Mouse (Mus musculus): ENCODE data around the gene Cmtm8. TPM values are rescaled to one million over a fixed set of nuclear protein-coding genes. Genes with fewer than 3 reads are reported as not detected.

Cmtm8 gene
- polyA plus RNA-seq, 1 experiment: not detected

DNA sequence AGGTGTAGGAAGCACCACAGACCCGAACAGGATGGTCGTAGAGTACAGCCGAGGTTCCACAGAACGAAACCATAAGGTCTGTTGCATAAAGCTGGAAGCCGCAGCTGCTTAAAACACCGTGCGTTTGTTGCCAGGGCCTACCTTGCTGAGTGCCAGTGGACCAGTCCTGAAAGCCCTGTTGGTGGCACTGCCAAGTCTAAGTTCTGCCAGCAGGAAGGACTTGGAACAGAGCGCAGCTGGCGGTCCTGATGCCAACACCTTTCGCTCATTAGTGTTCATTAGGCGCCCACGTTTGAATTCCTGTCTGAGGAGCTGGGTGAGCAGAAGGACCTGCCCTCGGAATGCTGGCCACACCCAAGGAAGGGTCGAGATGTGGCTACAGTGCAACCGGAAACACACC, 9.4 kb upstream of the Cmtm8 start:
- TF ChIP-seq MAX (IDR thresholded peaks at IDR 0.05; ENCODE audit: low read depth): no peak
- TF ChIP-seq USF1 (IDR thresholded peaks at IDR 0.05; ENCODE audit: low read depth): no peak
- no peak for TF ChIP-seq MYOG (IDR thresholded peaks at IDR 0.05; ENCODE audit: control insufficient read depth in 1 of 3, insufficient read depth in 1 of 3, insufficient read length in 2 of 3, low read depth in 2 of 3)
- TF ChIP-seq TCF3 (IDR thresholded peaks at IDR 0.05; ENCODE audit: insufficient read length, low read depth): no peak
- TF ChIP-seq SRF (IDR thresholded peaks at IDR 0.05; ENCODE audit: control insufficient read depth, insufficient read length, low read depth): no peak
- Histone ChIP-seq H3K27me3 (ENCODE audit: control insufficient read depth, insufficient read depth, insufficient read length) (peaks cover 6% of the 10 kb centered on the region), H3ac (ENCODE audit: control insufficient read depth, insufficient read length) (no peak overlapping the region), H3K79me2 (ENCODE audit: control insufficient read depth, insufficient read depth) (no peaks in the 10 kb centered on the region), H3K4me3 (no peak overlapping the region), H3K4me2 (ENCODE audit: low read depth) (no peak overlapping the region), H3K36me3 (ENCODE audit: control insufficient read depth, insufficient read depth) (no peaks in the 10 kb centered on the region)

DNA sequence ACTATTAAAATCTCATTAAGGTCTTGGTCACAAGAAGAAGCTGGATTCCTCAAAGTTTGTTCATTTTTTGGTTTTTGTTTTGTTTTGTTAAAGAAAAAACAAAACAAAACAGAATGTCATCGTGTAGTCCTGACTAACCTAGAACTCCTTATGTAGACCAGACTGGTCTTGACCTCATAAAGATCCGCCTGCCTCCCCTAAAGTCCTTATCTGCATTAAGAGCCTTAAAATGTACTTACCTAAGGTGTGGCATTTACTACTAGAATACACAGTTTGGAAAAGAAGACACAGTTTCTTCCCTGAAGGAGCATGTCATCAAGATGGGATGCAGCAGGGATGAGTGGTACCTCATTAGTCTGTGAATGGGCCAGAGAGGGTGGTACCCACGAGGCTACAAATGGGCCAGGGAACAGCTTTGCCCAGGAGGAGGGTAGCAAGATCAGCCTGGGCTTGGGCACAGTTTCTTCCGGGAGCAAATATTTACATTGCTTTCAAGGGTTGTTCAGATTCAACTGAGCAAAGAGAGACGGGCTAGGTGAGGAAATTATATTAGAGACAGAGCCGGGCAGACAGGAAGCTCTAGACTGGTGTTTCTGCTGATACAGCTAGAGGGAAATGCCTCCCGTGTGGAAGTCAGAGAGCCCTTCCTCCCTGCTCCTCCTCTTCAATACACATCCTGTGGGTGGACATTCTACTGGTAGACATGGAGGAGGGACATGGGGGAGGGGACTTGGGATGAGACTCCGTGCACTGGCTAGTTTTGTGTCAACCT, 7.6 kb upstream of the Cmtm8 start:
- Histone ChIP-seq H3K4me2 (ENCODE audit: low read depth) (no peak overlapping the region), H3ac (ENCODE audit: control insufficient read depth, insufficient read length) (no peak overlapping the region), H3K4me3 (no peak overlapping the region), H3K79me2 (ENCODE audit: control insufficient read depth, insufficient read depth) (no peaks in the 10 kb centered on the region), H3K36me3 (ENCODE audit: control insufficient read depth, insufficient read depth) (no peaks in the 10 kb centered on the region), H3K27me3 (ENCODE audit: control insufficient read depth, insufficient read depth, insufficient read length) (peaks cover 10% of the 10 kb centered on the region)
- no peak for TF ChIP-seq MYOD1 (IDR thresholded peaks at IDR 0.05; ENCODE audit: control insufficient read depth in 1 of 3, insufficient read length in 2 of 3, low read depth in 2 of 3)
- TF ChIP-seq SRF (IDR thresholded peaks at IDR 0.05; ENCODE audit: control insufficient read depth, insufficient read length, low read depth): no peak
- TF ChIP-seq MYOG (IDR thresholded peaks at IDR 0.05; ENCODE audit: control insufficient read depth in 1 of 3, insufficient read depth in 1 of 3, insufficient read length in 2 of 3, low read depth in 2 of 3): no peak
- TF ChIP-seq USF1 (IDR thresholded peaks at IDR 0.05; ENCODE audit: low read depth): no peak
- no peak for TF ChIP-seq E2F4 (IDR thresholded peaks at IDR 0.05; ENCODE audit: insufficient read depth)
- no peak for TF ChIP-seq TCF12 (IDR thresholded peaks at IDR 0.05; ENCODE audit: insufficient read depth, poor library complexity, severe bottlenecking)
- no peak for TF ChIP-seq POLR2A (IDR thresholded peaks at IDR 0.05; ENCODE audit: insufficient read length, low read depth)
- TF ChIP-seq REST (IDR thresholded peaks at IDR 0.05; ENCODE audit: insufficient read depth, insufficient read length): no peak
- no peak for TF ChIP-seq POLR2AphosphoS2 (IDR thresholded peaks at IDR 0.05; ENCODE audit: insufficient read length, low read depth)
- no peak for TF ChIP-seq MAX (IDR thresholded peaks at IDR 0.05; ENCODE audit: low read depth)
- no peak for TF ChIP-seq TCF3 (IDR thresholded peaks at IDR 0.05; ENCODE audit: insufficient read length, low read depth)
- no peak for TF ChIP-seq CEBPB (IDR thresholded peaks at IDR 0.05; ENCODE audit: insufficient read depth, poor library complexity, severe bottlenecking)

DNA sequence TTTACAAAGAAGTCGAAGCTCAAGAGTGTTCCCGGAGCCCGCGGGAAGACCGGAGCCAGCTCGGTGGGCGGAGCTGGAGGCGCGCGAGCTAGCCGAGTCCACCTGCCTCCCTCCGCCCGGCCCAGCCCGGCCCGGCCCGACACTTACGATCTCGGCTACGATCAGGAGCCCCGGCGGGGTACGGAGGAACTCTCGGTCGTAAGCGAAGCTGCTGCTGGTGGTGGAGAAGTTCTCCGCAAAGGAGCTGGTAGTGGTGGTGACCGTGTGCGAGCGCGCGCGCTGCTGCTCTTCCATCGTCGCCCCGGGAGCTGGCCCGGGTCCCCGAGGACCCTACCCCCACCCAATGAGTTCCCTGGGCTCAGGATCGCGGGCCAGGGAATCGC, 331 bp downstream of the Cmtm8 start:
- Histone ChIP-seq H3K79me2 (ENCODE audit: control insufficient read depth, insufficient read depth) (no peaks in the 10 kb centered on the region), H3K4me3 (no peak overlapping the region), H3ac (ENCODE audit: control insufficient read depth, insufficient read length) (no peak overlapping the region), H3K36me3 (ENCODE audit: control insufficient read depth, insufficient read depth) (no peaks in the 10 kb centered on the region), H3K27me3 (ENCODE audit: control insufficient read depth, insufficient read depth, insufficient read length) (peaks cover 34% of the 10 kb centered on the region), H3K4me2 (ENCODE audit: low read depth) (no peak overlapping the region)
- no peak for TF ChIP-seq USF1 (IDR thresholded peaks at IDR 0.05; ENCODE audit: low read depth)
- no peak for TF ChIP-seq REST (IDR thresholded peaks at IDR 0.05; ENCODE audit: insufficient read depth, insufficient read length)
- no peak for TF ChIP-seq SRF (IDR thresholded peaks at IDR 0.05; ENCODE audit: control insufficient read depth, insufficient read length, low read depth)
- no peak for TF ChIP-seq CEBPB (IDR thresholded peaks at IDR 0.05; ENCODE audit: insufficient read depth, poor library complexity, severe bottlenecking)
- no peak for TF ChIP-seq TCF3 (IDR thresholded peaks at IDR 0.05; ENCODE audit: insufficient read length, low read depth)
- no peak for TF ChIP-seq TCF12 (IDR thresholded peaks at IDR 0.05; ENCODE audit: insufficient read depth, poor library complexity, severe bottlenecking)
- TF ChIP-seq MYOD1 (IDR thresholded peaks at IDR 0.05; ENCODE audit: control insufficient read depth in 1 of 3, insufficient read length in 2 of 3, low read depth in 2 of 3): no peak
- no peak for TF ChIP-seq POLR2A (IDR thresholded peaks at IDR 0.05; ENCODE audit: insufficient read length, low read depth)
- no peak for TF ChIP-seq E2F4 (IDR thresholded peaks at IDR 0.05; ENCODE audit: insufficient read depth)
- TF ChIP-seq MYOG (IDR thresholded peaks at IDR 0.05; ENCODE audit: control insufficient read depth in 1 of 3, insufficient read depth in 1 of 3, insufficient read length in 2 of 3, low read depth in 2 of 3): no peak
- no peak for TF ChIP-seq MAX (IDR thresholded peaks at IDR 0.05; ENCODE audit: low read depth)
- no peak for TF ChIP-seq POLR2AphosphoS2 (IDR thresholded peaks at IDR 0.05; ENCODE audit: insufficient read length, low read depth)

DNA sequence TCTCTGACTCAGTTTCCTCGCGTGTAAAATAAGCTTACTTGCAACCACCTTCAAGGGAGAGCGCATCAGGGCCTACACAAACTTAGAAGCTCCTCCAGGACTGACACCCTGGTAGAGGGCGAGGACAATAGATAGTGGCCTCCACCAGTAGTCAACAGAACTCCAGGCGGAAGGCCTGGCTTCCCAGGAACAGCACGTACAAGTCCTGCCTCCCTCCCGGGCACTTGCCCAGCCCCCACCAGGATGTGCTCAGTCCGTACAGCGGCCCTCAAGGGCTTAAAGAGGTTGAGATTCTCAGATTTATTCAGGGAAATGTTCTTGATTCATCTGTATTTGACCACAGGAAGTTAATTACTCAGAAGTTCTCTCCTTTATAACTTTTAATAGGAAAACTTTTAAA, 1.1 kb downstream of the Cmtm8 start:
- Histone ChIP-seq H3K27me3 (ENCODE audit: control insufficient read depth, insufficient read depth, insufficient read length) (peaks cover 34% of the 10 kb centered on the region), H3K36me3 (ENCODE audit: control insufficient read depth, insufficient read depth) (no peaks in the 10 kb centered on the region), H3K4me3 (no peak overlapping the region), H3K4me2 (ENCODE audit: low read depth) (no peak overlapping the region), H3ac (ENCODE audit: control insufficient read depth, insufficient read length) (no peak overlapping the region), H3K79me2 (ENCODE audit: control insufficient read depth, insufficient read depth) (no peaks in the 10 kb centered on the region)
- TF ChIP-seq E2F4 (IDR thresholded peaks at IDR 0.05; ENCODE audit: insufficient read depth) (no peak), CEBPB (IDR thresholded peaks at IDR 0.05; ENCODE audit: insufficient read depth, poor library complexity, severe bottlenecking) (no peak), MYOG (IDR thresholded peaks at IDR 0.05; ENCODE audit: control insufficient read depth in 1 of 3, insufficient read depth in 1 of 3, insufficient read length in 2 of 3, low read depth in 2 of 3) (no peak), TCF3 (IDR thresholded peaks at IDR 0.05; ENCODE audit: insufficient read length, low read depth) (no peak), USF1 (IDR thresholded peaks at IDR 0.05; ENCODE audit: low read depth) (no peak), MAX (IDR thresholded peaks at IDR 0.05; ENCODE audit: low read depth) (no peak), TCF12 (IDR thresholded peaks at IDR 0.05; ENCODE audit: insufficient read depth, poor library complexity, severe bottlenecking) (no peak), REST (IDR thresholded peaks at IDR 0.05; ENCODE audit: insufficient read depth, insufficient read length) (no peak), POLR2AphosphoS2 (IDR thresholded peaks at IDR 0.05; ENCODE audit: insufficient read length, low read depth) (no peak), MYOD1 (IDR thresholded peaks at IDR 0.05; ENCODE audit: control insufficient read depth in 1 of 3, insufficient read length in 2 of 3, low read depth in 2 of 3) (no peak), POLR2A (IDR thresholded peaks at IDR 0.05; ENCODE audit: insufficient read length, low read depth) (no peak), SRF (IDR thresholded peaks at IDR 0.05; ENCODE audit: control insufficient read depth, insufficient read length, low read depth) (no peak)
